Mouse (Mus musculus) adrenal gland, adult 8-10 months (tissue): Measurements from ENCODE around the gene Map1lc3b. TPM values are rescaled to one million over a fixed set of nuclear protein-coding genes. Genes with fewer than 3 reads are reported as not detected.

ENCODE experiments used
- DNase-seq: peaks from one replicate; pipeline ENCODE4 v3.0.0; 2022
- total RNA-seq, 4 experiments: library from RNA; stranded (reverse); gene quantifications; 2 replicates each; pipeline ENCODE4 v1.2.4; 2022

Map1lc3b gene
- 100 to 1,000 TPM; 167 to 214 (median 191) TPM for total RNA-seq

DNA sequence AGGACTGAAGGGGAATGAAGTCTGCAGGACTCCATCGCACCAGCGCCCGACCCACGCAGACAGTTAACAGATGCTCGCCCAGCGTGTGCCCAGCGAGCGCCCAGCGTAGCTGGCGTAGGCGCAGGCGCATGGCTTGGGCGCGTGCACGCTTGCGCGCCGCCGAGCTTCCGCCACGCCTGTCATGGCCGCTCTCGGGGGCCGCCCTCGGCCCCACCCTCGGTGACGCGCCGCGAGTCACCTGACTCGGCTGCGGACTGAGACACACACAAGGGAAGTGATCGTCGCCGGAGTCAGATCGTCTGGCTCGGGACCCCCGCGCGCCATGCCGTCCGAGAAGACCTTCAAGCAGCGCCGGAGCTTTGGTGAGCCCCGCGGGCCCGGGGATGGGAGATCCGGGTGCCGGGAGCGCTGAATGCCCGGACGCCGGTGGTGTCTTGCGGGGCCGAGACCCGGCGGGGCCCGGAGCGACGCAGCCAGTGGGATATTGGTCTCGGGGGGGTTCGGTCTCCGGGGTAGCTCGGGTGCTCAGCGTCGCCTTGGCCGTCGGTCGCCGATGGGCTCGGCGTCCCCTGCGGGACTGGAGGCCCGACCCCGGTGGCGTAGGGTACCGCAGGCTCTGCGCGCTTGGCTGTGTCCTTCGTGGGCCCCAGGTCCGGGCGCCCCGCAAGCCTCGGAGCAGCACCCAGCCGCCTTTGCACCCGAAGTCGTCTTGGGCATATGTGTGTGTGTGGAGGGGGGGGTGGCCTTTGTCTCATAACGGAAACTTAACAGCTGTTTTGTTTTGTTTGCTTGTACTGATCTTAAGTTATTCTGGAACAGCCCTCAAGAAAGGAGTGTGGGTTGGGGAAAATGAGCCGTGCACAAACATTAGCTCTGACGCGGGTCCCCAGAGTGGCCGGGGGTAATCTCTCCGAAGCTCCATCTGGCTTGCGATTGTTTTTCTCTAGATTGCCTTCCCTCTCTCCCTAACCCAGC lies at the start of gene Map1lc3b:
Gene Map1lc3b (plus strand): TSS at position 159 of the 975 bp plus-strand sequence.
- peak; percentile 91 for DNase-seq

DNA sequence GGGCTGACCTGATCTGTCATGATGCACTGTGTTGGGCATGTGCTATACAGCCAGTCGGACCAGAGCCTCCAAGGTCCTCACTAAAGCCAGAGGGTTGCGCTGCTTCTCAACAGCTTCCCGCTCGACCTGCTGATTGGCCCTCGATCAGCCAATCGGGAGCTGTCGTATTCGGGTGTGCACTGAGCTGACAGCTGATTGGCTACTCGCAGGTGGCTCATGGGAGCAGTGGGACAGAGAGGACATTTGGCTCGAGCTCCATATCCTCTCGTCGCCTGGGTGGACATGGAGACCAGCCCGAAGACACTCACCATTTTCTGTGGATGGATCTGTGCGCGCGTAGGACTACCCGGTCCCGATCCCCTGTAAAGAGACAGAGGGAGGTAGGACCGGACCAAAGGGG lies 48.3 kb upstream of the Map1lc3b start:
- DNase-seq = no peak

DNA sequence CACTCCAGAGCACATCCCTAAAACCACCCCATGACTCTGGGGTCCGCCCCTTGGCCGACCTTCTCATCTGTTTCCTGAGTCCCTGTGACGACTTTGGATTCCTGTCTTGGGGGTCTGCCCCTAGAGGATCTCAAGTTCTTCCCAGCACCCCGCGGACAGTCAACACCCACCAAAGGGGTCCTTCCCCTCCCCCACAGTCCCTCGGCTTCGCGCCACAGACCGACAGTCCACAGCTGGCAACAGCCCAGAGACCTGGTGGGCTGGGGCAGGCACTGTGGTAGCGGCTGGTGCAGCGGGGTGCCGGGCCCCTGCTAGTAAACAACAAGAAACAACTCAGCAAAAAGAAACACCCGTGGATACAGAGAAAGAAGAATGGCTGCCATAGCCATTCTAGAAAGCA lies 47.3 kb upstream of the Map1lc3b start:
- DNase-seq = no peak

DNA sequence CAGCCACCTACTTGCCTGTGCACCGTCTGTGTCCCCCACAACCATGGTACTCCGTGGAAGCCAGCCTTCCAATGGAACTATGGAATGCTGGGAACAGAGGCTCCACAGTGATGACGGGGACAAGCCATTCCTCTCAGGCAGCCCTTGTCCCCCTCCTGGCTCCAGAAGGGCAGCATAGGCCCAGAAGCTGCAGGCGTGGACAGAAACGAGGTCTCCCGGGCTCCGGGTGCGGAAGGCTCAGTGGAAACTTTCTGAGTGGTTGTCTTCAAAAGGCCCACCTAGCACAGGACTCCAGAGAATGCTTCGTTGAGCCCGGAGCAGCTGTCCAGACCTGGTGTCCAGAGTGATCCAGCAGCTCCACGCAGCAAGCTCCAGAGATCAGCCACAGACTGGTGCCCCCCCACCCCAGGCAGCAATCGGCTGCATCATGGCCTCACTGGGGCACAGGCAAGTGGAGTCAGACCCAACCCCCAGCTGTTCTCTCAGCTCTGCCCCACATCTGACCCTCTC lies 45.8 kb upstream of the Map1lc3b start, which contains the start of gene 1700018B08Rik:
Gene 1700018B08Rik (minus strand): TSS at position 45 of the 510 bp plus-strand sequence.
- DNase-seq = no peak

DNA sequence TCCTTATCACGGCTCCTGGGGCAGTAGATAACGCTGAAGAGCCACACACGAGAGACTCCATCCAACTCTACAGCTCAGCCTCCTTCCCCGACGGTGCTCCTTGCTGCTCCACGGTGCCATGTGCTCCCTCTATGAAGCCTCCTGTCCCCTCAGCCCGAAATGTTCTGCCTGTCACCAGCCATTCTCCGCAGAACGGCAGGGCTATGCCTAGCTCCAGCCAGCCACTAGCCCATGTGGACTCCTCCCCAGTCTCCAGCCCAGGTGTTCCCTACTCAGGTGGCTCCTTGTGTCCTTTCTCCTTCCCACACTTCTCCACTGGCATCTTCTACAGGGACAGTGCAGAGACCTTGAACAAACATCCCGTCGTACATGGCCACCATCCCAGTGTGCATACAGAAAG lies 45.2 kb upstream of the Map1lc3b start:
- DNase-seq = no peak

DNA sequence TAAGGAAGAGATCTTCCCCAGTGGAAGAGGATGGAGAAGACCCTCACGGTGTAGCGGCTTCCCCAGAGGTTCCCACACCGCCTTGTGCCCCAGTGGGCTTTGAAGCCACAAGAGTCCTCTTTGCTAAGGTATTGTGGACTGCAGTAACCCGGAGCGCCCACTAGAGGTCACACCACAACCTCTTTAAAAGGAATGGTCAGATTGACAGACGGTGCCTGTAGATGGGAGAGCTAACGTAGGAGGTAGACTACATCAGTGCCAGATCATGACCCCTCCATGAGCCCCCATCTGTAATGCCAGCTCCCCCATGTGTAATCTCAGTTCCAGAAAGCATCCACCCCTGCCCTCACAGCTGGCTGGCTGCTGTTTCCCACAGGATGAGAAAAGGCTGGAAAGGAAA lies 43.0 kb upstream of the Map1lc3b start:
- peak; percentile 40 for DNase-seq

DNA sequence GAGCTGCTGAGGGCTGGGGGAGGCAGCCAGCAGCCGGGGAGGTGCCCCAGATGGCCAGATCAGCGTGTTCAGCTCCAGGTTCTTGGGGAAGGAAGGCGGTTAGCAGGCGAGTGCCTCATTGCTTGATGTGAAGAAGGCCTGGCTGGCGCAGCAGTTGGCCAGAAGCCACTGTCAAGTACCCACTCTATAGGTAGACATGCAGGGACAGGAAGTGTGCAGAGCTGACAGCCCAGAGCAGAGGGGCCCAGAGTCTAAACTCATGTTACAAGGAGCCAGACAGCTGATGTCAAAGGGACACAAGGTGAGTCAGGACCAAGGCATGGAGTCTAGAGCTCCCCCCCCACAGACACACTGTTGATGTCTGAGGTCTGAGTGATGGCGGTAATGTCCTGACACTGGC lies 40.1 kb upstream of the Map1lc3b start:
- no peak for DNase-seq

DNA sequence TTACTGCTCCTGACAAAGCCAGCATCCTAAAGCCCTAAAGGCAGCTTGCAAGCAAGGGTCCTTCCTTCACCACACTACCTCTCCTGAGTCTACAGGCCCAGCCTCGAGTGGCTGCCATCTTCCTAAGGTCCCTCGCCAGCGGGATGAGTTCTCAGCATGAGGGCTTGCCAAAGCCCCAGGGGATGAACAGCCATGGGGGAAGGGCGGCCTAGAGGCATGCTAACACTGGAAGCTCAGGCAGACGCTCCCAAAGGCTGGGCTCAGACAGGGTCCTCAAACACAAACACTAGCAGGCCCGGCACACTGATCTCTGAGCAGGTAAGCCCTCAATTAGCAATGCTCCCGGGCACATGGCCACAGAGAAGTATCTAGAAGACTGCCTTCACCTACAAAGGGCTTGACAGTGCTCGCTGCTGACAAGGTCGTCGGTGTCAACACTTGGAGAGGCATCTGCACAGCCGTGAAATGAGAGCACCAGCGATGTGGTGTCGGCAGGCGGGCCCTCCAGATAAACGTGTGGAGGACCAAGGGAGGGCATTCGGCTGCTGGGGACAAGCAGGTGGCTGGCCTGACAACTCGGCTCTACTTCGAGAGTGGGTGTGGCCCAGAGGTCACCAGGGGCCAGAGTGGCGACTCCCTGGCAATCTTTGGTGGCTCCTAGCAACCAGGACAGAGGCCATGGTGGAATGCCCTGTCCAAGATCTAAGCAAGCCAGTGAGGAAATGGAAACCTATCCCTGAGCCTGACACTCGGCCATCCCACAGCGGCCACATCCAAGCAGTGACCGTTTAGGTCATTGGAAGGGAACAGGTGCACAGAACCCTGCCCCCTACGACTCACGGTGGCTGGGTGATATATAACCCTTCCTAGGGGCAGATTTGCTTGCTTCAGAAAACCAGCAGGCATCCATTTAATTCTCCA lies 38.8 kb upstream of the Map1lc3b start:
- no peak for DNase-seq

DNA sequence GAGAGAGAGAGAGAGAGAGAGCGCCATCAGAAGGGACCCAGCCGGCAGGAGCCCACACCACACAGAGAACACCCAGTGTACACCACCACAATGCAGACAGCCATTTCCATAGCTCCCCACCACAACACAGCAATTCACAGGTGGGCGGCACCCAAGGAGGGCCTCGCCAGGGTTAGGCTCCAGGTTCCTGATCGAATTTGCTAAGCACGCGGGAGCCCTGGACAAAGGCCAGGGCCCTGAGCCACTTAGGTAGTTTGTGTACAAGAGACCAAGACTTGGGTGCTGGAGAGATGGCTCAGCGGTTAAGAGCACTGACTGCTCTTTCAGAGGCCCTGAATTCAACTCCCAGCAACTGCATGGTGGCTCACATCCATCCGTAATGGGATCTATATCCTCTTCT lies 37.7 kb upstream of the Map1lc3b start:
- no peak for DNase-seq

DNA sequence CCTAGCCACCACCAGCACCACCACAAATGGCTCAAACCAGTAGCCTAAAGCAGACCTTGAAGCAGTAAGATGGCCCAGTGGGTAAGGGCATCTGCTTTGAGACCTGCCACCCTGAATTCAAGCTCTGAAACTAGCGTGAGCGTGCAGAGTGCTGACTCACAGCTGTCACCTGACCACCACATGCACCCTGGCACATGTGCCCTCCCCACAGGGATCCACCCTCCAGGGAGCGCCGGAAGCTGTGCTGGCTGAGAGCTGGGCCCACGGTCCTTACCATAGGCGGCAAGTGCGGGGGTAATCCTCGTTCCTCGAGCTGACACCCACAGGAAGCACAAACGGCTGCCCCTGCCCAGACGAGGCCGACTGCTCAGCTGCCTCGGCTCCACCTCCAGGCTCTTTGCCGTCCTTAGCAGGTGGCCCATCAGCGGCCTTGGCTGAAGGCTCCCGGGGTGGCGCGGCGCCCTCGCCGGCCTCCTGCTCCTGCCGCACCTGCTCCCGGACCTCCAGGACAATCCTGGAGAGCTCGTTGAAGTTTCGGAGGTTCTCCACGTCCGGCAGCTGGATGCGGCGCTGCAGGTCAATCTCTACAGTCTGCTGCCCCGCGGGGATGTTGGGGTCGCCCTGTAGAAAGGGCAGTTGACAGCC lies 36.2 kb upstream of the Map1lc3b start:
- DNase-seq = no peak

DNA sequence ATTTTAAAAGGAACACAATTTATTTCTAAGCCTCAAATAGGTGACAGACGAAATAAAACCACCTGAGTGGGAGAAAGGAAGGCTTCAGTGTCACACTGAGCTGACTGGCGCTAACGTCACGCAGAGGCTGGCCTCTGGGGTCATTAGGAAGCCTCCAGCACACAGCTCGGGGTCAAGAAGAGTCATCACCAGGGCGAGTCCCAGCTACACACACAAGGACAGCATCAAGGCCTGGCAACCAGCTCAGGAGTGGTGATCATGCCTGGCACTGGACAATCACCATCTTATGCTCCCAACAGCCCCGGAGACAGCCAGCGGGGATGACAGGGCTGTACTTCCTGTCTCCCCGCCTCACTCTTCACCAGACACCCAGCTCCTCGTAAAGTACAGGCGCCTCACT lies 32.4 kb upstream of the Map1lc3b start:
- DNase-seq = peak; percentile 54

DNA sequence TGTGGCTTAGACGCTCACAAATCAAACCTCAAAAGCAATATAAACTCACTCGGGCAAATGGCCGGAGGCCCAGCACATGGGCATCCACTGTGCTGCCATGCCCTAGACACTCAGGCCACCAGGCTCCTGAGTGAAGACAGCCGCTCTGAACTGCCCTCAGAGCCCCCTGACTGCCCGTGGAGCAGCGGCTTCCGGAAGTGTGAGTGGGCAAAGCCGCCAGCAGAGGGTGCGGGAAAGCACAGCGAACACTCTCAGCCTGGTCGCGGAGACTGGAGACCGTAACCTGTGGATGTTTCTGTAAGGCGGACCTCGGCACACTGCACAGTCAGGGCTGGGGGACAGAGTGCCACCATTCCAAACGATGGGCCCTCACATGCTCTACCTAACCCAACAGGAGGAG lies 31.6 kb upstream of the Map1lc3b start:
- DNase-seq = no peak

DNA sequence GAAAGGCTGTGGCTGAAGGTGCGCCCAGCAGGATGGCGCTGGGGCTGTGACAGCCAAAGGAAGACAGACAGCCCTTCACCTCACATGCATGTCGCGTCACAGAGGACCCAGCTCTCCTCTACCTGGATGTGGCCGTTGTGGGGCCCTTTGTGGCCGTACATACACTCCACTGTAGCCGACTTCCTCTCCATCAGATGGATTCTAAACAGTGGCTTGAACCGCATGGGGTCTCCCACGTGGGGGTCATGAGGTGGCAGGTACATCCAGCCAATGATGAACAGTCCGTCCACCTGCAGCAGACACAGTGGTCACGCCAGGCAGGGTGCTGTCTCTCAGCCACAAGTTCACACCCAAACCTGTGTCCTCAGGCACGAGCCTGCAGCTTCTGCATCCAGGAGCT lies 30.4 kb upstream of the Map1lc3b start:
- no peak for DNase-seq

DNA sequence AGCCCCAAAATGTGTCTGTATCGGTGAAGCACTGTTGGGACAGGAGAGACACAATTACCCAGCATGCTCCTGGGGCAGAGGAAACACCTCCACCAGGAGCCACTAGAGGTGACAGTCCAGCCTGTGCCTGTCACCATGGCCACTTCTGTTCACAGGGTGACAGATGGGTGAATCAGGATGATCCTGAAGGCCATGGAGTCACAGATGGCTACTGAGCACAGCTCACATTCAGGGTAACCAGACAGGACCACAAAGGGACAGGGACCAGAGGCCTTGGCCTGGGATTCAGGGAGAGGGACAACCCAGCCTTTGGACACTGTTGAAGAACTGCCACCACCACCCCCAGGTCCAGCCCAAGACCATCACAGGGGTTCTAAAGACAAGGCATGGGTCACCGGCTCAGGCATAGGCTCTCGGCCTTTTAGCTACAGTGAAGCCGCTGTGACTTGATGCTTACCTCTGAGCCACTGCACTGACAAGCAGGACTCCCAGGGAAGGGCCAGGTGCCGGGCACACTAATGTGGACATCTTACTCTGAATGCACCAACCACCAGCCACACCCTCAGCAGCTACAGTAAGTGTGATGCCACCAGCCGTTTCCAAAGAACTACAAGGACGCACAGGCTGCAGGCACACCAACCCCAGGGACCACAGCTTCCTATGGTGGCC lies 29.6 kb upstream of the Map1lc3b start:
- no peak for DNase-seq

DNA sequence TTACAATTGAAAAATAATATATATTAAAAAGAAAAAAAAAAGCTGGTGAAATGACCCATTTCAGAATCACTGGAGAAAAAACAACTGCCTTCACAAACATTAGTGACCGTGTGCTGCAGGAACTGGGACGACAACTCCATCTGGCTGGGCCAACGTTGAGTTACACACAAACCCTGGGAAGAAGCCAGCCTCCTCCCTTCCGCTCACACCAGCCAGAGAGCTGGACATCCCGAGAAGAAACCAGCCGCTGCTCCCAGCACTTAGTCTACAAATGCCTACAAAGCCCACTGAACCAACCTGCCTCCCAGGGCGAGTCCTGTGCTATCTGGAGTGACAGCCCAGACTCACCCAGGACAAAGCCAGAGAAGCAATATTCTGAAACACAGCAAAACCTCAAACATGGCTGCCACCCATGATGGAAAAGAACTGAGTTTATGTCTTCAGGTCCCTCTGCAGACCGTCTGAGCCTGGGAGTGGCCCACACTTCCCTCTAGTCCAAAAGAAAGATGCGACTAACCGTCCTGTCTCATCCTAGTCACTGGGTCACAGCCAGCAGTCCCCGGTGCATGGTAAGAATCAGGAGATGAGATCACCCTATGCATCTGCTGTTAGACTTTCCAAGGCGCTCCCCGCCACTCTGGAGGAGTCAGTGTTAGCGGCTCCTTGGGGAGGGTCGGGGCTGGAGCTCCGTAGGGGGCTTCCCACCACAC lies 28.4 kb upstream of the Map1lc3b start:
- no peak for DNase-seq

DNA sequence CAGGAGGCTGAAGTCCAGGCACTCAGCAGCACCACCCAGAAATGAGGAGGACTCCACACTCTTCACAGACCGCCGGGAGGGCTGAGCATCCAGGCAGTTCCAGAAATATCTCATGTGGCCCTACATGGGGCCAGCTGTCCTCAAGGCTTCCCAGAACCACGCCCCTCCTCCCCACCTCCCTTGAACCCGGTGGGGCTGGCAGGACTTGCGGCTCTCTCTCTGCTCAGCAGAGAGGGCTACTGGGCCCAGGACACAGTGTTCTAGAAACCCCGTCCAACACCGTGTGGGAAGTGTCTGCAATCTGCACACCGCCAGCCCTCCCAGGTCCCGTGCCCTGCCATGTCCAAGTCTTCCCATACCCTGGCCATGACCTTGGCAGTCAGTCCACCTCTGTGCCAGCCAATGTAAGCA lies 27.2 kb upstream of the Map1lc3b start:
- peak; percentile 59 for DNase-seq

DNA sequence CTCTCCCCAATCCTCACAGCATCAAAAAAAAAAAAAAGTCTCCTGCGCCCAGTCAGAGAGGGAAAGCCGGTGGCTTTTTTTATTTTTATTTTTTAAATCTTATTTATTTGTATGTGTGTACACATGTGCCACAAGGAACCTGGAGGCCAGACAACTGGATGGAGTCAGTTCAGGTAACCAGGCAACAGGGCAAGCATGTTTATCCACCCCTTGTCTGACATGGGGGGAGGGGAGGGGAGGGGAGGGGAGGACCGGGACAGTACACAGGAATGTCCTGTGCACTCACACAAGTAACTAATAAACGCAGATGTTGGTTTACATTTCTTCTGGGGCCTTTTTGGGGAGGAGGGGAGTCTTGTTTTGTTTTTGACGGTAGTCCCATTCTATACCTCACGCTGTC lies 26.5 kb upstream of the Map1lc3b start:
- DNase-seq = no peak

DNA sequence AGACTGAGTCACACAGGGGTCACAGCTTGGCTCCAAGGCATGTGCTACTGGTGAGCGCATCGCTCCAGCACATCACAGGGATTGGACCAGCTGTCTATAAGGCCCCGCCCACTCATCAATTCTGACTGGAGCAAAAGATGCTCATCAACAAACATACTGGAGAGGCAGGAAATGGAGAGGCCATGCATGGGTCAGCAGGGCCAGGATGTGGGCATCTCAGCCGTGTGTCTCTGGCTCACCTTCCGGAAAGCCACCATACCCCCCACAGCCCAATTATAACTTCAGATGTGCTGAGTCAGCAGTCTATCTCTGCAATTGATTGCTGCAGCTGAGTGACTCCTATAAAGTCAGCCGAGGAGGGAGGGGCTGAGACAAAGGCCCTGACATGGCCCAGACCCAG lies 21.8 kb upstream of the Map1lc3b start:
- DNase-seq = no peak

DNA sequence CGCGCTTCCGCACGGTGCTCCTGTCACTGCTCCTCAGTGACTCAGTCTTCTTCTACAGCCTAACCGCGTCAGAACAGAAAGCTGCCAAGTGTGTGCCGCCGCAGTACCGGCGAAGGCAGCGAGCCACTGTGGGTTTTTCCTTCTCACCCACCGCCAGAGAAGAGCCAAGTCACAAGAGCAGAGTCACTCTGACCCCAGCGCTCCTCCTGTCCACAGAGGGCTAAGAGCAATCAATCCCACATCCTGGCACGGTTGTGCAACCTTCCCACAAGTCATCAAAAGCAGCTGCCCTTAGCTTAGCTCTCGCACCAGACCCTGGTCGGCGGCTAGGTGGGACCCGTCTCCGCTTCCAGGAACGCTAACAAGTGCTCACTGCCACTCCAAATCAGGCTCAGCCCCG lies 19.8 kb upstream of the Map1lc3b start:
- peak; percentile 64 for DNase-seq

DNA sequence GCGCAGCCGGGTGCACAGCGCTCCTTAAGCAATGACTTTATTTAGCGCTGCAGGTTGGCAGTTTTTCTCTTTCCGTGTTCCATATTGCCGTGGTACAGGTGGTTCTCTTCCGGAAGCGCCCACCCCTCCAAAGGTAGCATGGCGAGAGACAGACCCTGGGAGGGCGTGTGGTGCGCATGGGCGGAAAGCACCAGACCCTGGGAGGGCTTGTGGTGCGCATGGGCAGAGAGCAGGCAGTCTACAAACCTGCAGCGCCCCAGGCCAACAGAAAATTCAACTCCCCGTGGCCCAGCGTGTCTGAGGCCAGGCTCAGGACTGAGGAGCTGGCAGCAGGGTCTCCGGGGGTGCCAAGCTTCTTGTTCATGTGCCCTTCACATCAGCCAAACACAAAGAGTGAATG lies 19.4 kb upstream of the Map1lc3b start:
- no peak for DNase-seq

DNA sequence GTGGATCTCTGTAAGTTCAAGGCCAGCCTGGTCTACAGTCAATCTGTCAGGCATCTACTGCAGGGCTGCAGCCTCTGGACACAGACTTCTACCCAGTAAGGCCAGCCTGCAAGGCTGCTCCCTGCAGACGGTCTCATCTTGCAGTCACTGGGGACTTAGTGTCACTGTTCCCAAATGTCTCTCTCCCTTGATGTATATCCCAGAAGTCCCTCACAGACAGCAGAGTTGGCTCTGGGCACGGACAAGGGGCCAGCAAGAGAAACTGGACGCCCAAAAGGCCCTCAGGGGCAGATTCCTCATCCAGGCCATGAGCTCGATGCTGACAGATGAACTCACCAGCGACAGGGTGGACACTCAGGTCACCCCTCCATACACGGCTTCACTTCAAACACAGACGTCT lies 18.0 kb upstream of the Map1lc3b start:
- DNase-seq = no peak
